In genomic region chr16:11297700-11298099, GRCm38 (mm10) we compare ENCODE assay signal across 13 mouse cellular contexts. TPM values are rescaled to one million over a fixed set of nuclear protein-coding genes. Genes with fewer than 3 reads are reported as not detected.
DNase-seq lines count a peak whose midpoint lies in the region; ATAC-seq and TF ChIP-seq lines count a peak whose summit lies in the region.
"Not testable (repeated sequence)": the region's sequence is repeated elsewhere in the genome, so short reads cannot be mapped to it uniquely, and the experiment has no call there.
"Had no signal": no experiment of that assay in that cellular context is flagged by ENCODE, and none has a peak within 500 bp of the region (broad histone marks: within the 10 kb centered on the region; RNA-seq: fewer than 3 reads in every experiment).

No protein-coding gene starts in this region.

- not testable (repeated sequence) for TF ChIP-seq POLR2A in cortical plate, adult 2 months (IDR thresholded peaks at IDR 0.05; ENCODE audit: extremely low read depth, insufficient read depth, low read length)

- in situ Hi-C loops in ES-E14 (cut with MboI; ENCODE audit: low sequenced_read_pairs in 2 of 2, unreplicated experiment in 2 of 2), result not testable (repeated sequence)

- not testable (repeated sequence) for TF ChIP-seq EP300 in liver, embryonic 14.5 days (IDR thresholded peaks at IDR 0.05; ENCODE audit: low read depth)

- intact Hi-C loops in heart, postnatal 10 days (cut with DNase I), result not testable (repeated sequence)

- not testable (repeated sequence) for H3K36me3 ChIP-seq in ES-E14 (ENCODE audit: control insufficient read depth, insufficient read depth, low read length, poor library complexity, severe bottlenecking); liver, embryonic 14.5 days (replicated peaks; ENCODE audit: control insufficient read depth, insufficient read depth, low read depth)

- H3K27ac ChIP-seq in ES-E14 (ENCODE audit: insufficient read depth, low read depth, low read length, poor library complexity, severe bottlenecking); cortical plate, adult 2 months (ENCODE audit: insufficient read depth, low read length); liver, embryonic 14.5 days: not testable (repeated sequence)

- 47% methylated on average over 1 of the region's 1 CpGs for WGBS in liver, embryonic 14.5 days (ENCODE audit: insufficient replicate concordance)

- H3K27me3 ChIP-seq in liver, embryonic 14.5 days (ENCODE audit: control insufficient read depth, insufficient read depth, low read length), result not testable (repeated sequence)

- not testable (repeated sequence) for H3K9ac ChIP-seq in ES-E14 (ENCODE audit: insufficient read depth, low read depth, low read length, poor library complexity, severe bottlenecking); liver, embryonic 14.5 days (replicated peaks)

- not testable (repeated sequence) for H3K9me3 ChIP-seq in ES-E14 (ENCODE audit: control insufficient read depth, insufficient read depth, low read depth, low read length); liver, embryonic 14.5 days (ENCODE audit: control insufficient read depth, low read length)

- DNase-seq in ES-E14 (ENCODE audit: low read depth, low spot score); liver, embryonic 14.5 days (ENCODE audit: low read depth in 3 of 3, low spot score in 3 of 3): not testable (repeated sequence)
- peak; percentile 28 for DNase-seq in adrenal gland, adult 2 months
- peak; percentile 15 for DNase-seq in heart, postnatal 10 days
- DNase-seq in kidney, postnatal 14 days, result peak; percentile 47
- DNase-seq in ovary, postnatal 14 days (ENCODE audit: low spot score), result peak; percentile 9
- DNase-seq in thymus, postnatal 4 days, result peak; percentile 39

- peak; percentile 53 for TF ChIP-seq CTCF in cortical plate, adult 2 months (IDR thresholded peaks at IDR 0.05; ENCODE audit: extremely low read depth, insufficient read depth, low read length)
- TF ChIP-seq CTCF in liver, embryonic 14.5 days (IDR thresholded peaks at IDR 0.05; ENCODE audit: low read depth), result peak; percentile 59

- not testable (repeated sequence) for H3K4me2 ChIP-seq in liver, embryonic 14.5 days (ENCODE audit: low read depth)

- ATAC-seq in liver, embryonic 14.5 days (ENCODE audit: insufficient read depth), result peak; percentile 60; the same call in 1 of the 2 replicates

- not testable (repeated sequence) for H3K4me3 ChIP-seq in ES-E14 (ENCODE audit: insufficient read depth in 1 of 2, low read depth in 1 of 2, low read length in 2 of 2, poor library complexity in 1 of 2, severe bottlenecking in 1 of 2); cortical plate, adult 2 months (ENCODE audit: insufficient read depth, low read length); liver, embryonic 14.5 days (ENCODE audit: insufficient read depth in 1 of 2, low read depth in 2 of 2, low read length in 2 of 2)

- not testable (repeated sequence) for H3K4me1 ChIP-seq in ES-E14 (ENCODE audit: control insufficient read depth in 2 of 2, insufficient read depth in 2 of 2, low read length in 2 of 2, poor library complexity in 1 of 2); cortical plate, adult 2 months (ENCODE audit: control insufficient read depth, insufficient read depth, low read length); liver, embryonic 14.5 days (replicated peaks; ENCODE audit: control insufficient read depth in 2 of 2, insufficient read depth in 2 of 2, low read length in 1 of 2)

TF ChIP-seq in ES-E14, 5 proteins besides CTCF, POLR2A, EP300 and RAD21:
- TF ChIP-seq ZC3H11A (IDR thresholded peaks at IDR 0.05; ENCODE audit: borderline replicate concordance, low read depth, low read length), result peak; percentile 58; the same call in 1 of the 2 replicates

RNA-seq across cellular contexts. Expression of gene Tnfrsf17, which starts 15.9 kb away (rescaled TPM):
- total RNA-seq in ES-E14 (2012; rRNA removed), result 0.32 and 0.45 TPM in 2 replicates
- not detected for total RNA-seq in adrenal gland, adult 2 months (2021)
- not detected in 2 replicates for polyA plus RNA-seq in adrenal gland, adult 2 months (2012; rRNA removed)
- 1.1 and 1.2 TPM in 2 replicates for polyA plus RNA-seq in cortical plate, adult 2 months (2012; rRNA removed)
- total RNA-seq in heart, postnatal 10 days (2021), result not detected
- polyA plus RNA-seq in liver, embryonic 14.5 days (2012; rRNA removed), result not detected in 2 replicates
- not detected in 2 replicates for polyA plus RNA-seq in liver, embryonic 14.5 days (2014; fragmentation: Nextera tagmentation; extraction: Ambion mirVana)
- total RNA-seq: gastrocnemius, adult 18-20 months had no signal
- polyA plus RNA-seq: forebrain, embryonic 11.5 days; heart, embryonic 10.5 days; hindbrain, embryonic 12.5 days; kidney, embryonic 15.5 days had no signal

RNA-seq across cellular contexts. Expression of gene Snx29, which starts 25.0 kb away (rescaled TPM):
- 9.6 and 13.4 TPM in 2 replicates for total RNA-seq in ES-E14 (2012; rRNA removed)
- 10 to 100 TPM; 16.8 to 19.4 TPM for total RNA-seq in adrenal gland, adult 2 months (2021)
- 4.8 and 6.5 TPM in 2 replicates for polyA plus RNA-seq in adrenal gland, adult 2 months (2012; rRNA removed)
- 6.4 and 7.2 TPM in 2 replicates for polyA plus RNA-seq in cortical plate, adult 2 months (2012; rRNA removed)
- total RNA-seq in heart, postnatal 10 days (2021), result 10 to 100 TPM; 12.2 to 16.3 TPM
- 1.8 and 1.9 TPM in 2 replicates for polyA plus RNA-seq in liver, embryonic 14.5 days (2012; rRNA removed)
- 1.9 and 2.4 TPM in 2 replicates for polyA plus RNA-seq in liver, embryonic 14.5 days (2014; fragmentation: Nextera tagmentation; extraction: Ambion mirVana)

RNA-seq across cellular contexts. Expression of gene Gspt1, which starts 43.6 kb away (rescaled TPM):
- total RNA-seq in ES-E14 (2012; rRNA removed), result 76.1 and 89.8 TPM in 2 replicates
- total RNA-seq in adrenal gland, adult 2 months (2021), result 100 to 1,000 TPM; 120 to 193 TPM
- polyA plus RNA-seq in adrenal gland, adult 2 months (2012; rRNA removed), result 61.8 and 118 TPM in 2 replicates
- polyA plus RNA-seq in cortical plate, adult 2 months (2012; rRNA removed), result 40.8 and 43.4 TPM in 2 replicates
- 10 to 100 TPM; 75.1 to 83.5 TPM for total RNA-seq in heart, postnatal 10 days (2021)
- 29.3 and 36.1 TPM in 2 replicates for polyA plus RNA-seq in liver, embryonic 14.5 days (2012; rRNA removed)
- 44.4 and 48.5 TPM in 2 replicates for polyA plus RNA-seq in liver, embryonic 14.5 days (2014; fragmentation: Nextera tagmentation; extraction: Ambion mirVana)
